Mouse (Mus musculus): ENCODE results near the gene Pigk.

Gene Pigk

DNA sequence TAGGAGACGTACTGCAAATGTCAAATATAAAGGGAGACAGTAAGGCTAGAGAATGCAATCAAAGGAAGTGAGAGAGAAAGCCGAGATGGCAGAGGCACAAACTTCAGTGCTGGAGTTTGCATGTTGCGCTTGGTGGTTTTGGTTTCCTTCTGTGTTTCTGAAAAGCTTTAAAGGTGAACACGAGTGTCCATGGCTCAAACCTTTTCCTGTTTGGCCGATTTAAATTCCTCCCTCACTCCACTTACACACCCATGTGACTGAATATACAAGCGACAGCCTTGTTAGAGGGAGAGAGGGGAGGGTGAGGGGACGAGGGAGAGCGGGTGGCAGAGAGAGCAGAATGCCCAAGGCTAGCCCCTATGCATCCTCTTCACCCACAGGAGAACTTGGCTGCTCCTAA lies 302.5 kb downstream of the Pigk start:
- no peak for DNase-seq

DNA sequence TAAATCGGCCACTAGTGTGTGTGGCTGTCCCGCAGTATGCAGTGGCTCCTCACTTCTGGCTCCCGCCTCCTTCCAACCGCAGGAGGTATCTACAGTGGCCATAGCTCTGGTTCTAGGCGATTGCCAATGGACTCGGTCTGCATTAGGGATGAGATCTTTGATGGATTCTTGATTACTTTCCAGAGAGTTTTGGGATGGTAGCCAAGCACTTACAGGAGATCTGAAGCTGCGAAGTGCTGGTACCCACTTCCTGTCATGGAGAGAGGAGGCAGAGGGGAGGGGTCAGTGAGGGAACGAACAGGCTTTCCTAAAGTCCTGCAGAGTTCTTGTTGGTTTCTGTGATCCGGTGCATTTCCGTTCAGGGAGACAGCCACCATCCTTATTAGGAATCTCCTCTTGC lies 304.2 kb downstream of the Pigk start:
- no peak for DNase-seq

GRCm38 (mm10) chr3:153024016-153024415 lies 310.1 kb downstream of the Pigk start:
- no peak for DNase-seq
